Mouse (Mus musculus) heart, adult 11 months (tissue): ENCODE data around the gene Olfr1111.
"Not testable (repeated sequence)": the region's sequence is repeated elsewhere in the genome, so short reads cannot be mapped to it uniquely, and the experiment has no call there.

Experiments
- DNase-seq: peaks from one replicate; pipeline ENCODE4 v3.0.0; 2022

Olfr1111 gene

DNA sequence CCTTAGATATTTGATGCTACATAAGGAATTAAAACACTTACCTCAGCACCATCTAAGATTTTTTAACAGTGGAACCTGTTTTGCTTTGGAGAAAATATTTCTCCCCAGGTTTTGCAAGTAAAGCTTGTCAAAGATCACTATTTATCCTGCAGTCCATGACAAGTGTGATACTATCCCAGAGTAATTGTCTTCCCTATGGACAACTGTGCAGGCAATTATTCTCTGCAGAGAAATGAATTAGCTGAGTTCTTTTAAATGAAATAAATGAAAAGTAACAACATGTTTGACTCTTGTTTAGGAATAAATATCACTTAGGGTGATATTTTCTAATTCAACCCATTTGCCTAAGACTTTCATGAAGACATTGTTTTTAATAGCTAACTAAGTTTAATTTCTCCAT, at the start of gene Olfr1111:
TSS of gene Olfr1111 (minus strand) at position 101 of the 400 bp plus-strand sequence.
- no peak for DNase-seq

DNA sequence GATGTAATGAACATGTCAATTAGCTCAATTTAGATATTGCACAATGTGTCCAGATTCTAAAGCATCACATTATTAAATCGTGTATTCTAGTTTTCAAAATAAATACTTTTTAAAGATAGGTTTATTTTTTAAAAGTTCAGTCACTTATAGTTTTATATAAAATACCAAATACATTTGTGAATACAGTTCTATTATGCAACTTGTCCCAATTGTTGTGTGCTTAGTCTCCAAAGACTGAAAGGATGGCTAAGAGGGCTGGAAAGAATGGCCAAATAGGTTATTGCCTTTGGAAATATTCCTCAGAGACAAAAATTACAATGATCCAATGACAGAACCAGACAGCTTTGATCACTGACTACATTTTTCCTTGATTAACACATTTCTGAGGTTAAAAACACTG, 35.1 kb upstream of the Olfr1111 start, which contains the start of gene Olfr1112:
TSS of gene Olfr1112 (plus strand) at position 301 of the 400 bp plus-strand sequence.
- no peak for DNase-seq

DNA sequence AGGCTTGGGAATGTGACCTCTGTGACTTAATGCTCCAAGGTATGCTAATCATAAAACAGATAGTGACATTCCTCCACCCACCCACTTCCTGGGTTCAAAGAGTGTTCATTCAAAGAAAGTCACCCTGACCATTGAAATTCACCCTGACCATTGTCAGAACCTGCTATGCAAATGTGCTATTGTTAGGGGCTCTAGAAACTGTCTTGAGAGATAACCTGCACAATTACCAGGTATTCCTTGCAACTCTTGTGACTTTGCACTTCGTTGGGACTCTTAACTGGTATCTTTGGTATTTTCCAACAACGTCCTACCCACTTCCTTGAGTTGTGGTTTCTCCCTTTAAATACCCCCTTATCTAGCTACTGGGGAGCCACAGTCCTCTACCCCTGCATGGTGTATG, 15.3 kb upstream of the Olfr1111 start:
- DNase-seq = not testable (repeated sequence)

DNA sequence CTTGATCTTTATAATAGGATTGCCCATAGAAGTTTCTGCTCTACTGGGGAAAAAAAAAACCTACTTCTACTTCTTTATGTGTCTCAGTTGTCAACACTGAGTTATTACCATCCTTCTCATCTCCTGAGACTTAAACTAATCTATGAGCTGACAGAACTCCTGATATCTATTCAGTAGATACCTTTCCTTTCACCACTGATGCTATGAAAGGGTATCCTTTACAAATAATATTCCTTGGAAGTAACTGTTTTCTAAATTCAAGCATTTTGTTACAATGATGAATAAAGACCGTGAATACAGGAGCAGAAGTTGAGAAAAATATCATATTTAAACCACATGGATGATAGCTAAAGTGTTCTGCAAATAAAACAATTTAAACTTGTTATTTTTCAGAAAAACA, 12.2 kb downstream of the Olfr1111 start, which contains the start of gene Olfr1110:
TSS of gene Olfr1110 (minus strand) at position 101 of the 400 bp plus-strand sequence.
- no peak for DNase-seq

DNA sequence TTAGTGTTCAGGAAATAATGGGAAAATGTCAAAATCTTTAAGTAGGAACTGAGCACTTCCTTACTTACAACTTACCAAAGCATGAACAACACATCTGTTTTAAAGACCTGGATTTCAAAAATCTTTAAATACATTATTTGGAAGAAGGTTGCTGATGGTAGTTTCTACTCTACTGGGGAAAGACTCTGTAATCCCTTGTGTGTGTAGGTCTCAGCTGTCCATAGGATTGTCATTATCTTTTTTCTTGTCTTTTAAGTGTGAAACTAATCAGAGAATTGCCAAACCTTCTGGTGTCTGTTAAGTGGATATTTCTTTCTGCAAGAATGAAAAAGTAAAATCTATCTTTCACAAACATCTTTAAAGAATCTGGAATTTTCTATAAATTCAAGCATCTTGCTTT, 38.0 kb downstream of the Olfr1111 start, which contains the start of gene Olfr259:
TSS of gene Olfr259 (minus strand) at position 101 of the 400 bp plus-strand sequence.
- DNase-seq = no peak
